Comparison of ENCODE assay signal across 8 mouse cellular contexts in the genomic region with DNA sequence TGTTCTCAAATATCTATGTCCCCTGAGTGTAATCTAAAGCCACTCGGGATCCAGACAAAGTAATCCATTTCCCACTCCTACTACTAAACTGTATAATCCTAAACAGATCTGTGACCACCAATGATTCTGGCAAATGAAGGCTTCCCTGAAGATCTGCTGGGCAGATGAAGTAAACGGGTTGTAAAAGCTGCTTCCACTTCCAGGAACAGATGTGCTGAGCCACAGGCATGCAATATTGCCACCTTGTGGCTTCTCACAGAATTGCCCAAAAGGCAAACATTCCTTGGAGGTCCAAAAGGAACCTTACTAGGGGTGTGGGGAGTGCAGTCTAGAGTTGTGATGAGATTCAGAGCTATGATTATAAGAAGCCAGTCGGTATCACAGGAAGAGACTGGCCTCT. TPM values are rescaled to one million over a fixed set of nuclear protein-coding genes. Genes with fewer than 3 reads are reported as not detected.
DNase-seq lines count a peak whose midpoint lies in the region; ATAC-seq and TF ChIP-seq lines count a peak whose summit lies in the region.

No protein-coding gene starts in this region.

- no peak for ATAC-seq in intestine, postnatal 0 days
- ATAC-seq in liver, embryonic 13.5 days (ENCODE audit: low read depth), result no peak
- peak; percentile 38; the same call in 1 of the 2 replicates for ATAC-seq in neural tube, embryonic 15.5 days (ENCODE audit: low FRiP score)

- no peak overlapping the region for H3K9ac ChIP-seq in intestine, postnatal 0 days (ENCODE audit: low read depth, low read length)
- H3K9ac ChIP-seq in liver, embryonic 13.5 days, result no peak overlapping the region
- H3K9ac ChIP-seq in neural tube, embryonic 15.5 days (replicated peaks), result no peak overlapping the region

- H3K4me3 ChIP-seq in intestine, postnatal 0 days (ENCODE audit: low read depth, low read length), result no peak overlapping the region
- H3K4me3 ChIP-seq in liver, embryonic 13.5 days (replicated peaks), result no peak overlapping the region
- H3K4me3 ChIP-seq in neural tube, embryonic 15.5 days (replicated peaks), result no peak overlapping the region

- H3K27ac ChIP-seq in intestine, postnatal 0 days (ENCODE audit: low read depth, low read length), result no peak overlapping the region
- H3K27ac ChIP-seq in liver, embryonic 13.5 days, result no peak overlapping the region
- H3K27ac ChIP-seq in neural tube, embryonic 15.5 days (replicated peaks), result no peak overlapping the region

- peak; percentile 80 for DNase-seq in A20 (ENCODE audit: low read depth, low spot score)
- peak; percentile 69 for DNase-seq in MEL-GATA-1-ER (ENCODE audit: extremely low read depth, low read depth)
- peak; percentile 59 to 64 for DNase-seq in cerebellum, adult 18-20 months
- peak; percentile 82 for DNase-seq in forelimb bud, embryonic 11.5 days (ENCODE audit: low read depth, low spot score)
- DNase-seq in liver, embryonic 13.5 days, result peak; percentile 29
- peak; percentile 29 to 45 for DNase-seq in thymus, adult 18-20 months

- WGBS in intestine, postnatal 0 days, result 16% methylated on average over 3 of the region's 3 CpGs
- 17% methylated on average over 3 of the region's 3 CpGs for WGBS in liver, embryonic 13.5 days (ENCODE audit: insufficient replicate concordance)
- 15% methylated on average over 3 of the region's 3 CpGs for WGBS in neural tube, embryonic 15.5 days

- H3K4me2 ChIP-seq in intestine, postnatal 0 days (replicated peaks; ENCODE audit: low read depth), result no peak overlapping the region
- no peak overlapping the region for H3K4me2 ChIP-seq in liver, embryonic 13.5 days
- no peak overlapping the region for H3K4me2 ChIP-seq in neural tube, embryonic 15.5 days

- H3K4me1 ChIP-seq in intestine, postnatal 0 days (replicated peaks; ENCODE audit: control insufficient read depth, insufficient read depth, low read length), result no peaks in the 10 kb centered on the region
- no peaks in the 10 kb centered on the region for H3K4me1 ChIP-seq in liver, embryonic 13.5 days (replicated peaks)
- H3K4me1 ChIP-seq in neural tube, embryonic 15.5 days, result no peaks in the 10 kb centered on the region

- peak; percentile 98 for TF ChIP-seq CTCF in intestine, postnatal 0 days (IDR thresholded peaks at IDR 0.05; ENCODE audit: low read depth)

- H3K9me3 ChIP-seq in intestine, postnatal 0 days (ENCODE audit: control insufficient read depth), result no peaks in the 10 kb centered on the region
- no peaks in the 10 kb centered on the region for H3K9me3 ChIP-seq in liver, embryonic 13.5 days (replicated peaks)
- H3K9me3 ChIP-seq in neural tube, embryonic 15.5 days (replicated peaks), result no peaks in the 10 kb centered on the region

- no peaks in the 10 kb centered on the region for H3K27me3 ChIP-seq in intestine, postnatal 0 days (replicated peaks; ENCODE audit: control insufficient read depth, insufficient read depth, low read length)
- no peaks in the 10 kb centered on the region for H3K27me3 ChIP-seq in liver, embryonic 13.5 days
- peaks cover 3% of the 10 kb centered on the region; the same call in 1 of the 2 replicates for H3K27me3 ChIP-seq in neural tube, embryonic 15.5 days (replicated peaks)

- no peaks in the 10 kb centered on the region for H3K36me3 ChIP-seq in intestine, postnatal 0 days (ENCODE audit: control insufficient read depth, insufficient read depth)
- no peaks in the 10 kb centered on the region for H3K36me3 ChIP-seq in liver, embryonic 13.5 days
- no peaks in the 10 kb centered on the region for H3K36me3 ChIP-seq in neural tube, embryonic 15.5 days

RNA-seq across cellular contexts. Expression of gene Etv3, which starts 26.1 kb away (rescaled TPM):
- polyA plus RNA-seq in intestine, postnatal 0 days (2015; fragmentation: Nextera tagmentation; extraction: Ambion mirVana), result 9.5 and 11.2 TPM in 2 replicates
- 3.5 and 4.0 TPM in 2 replicates for polyA plus RNA-seq in liver, embryonic 13.5 days (2015; fragmentation: Nextera tagmentation; extraction: Ambion mirVana)
- polyA plus RNA-seq in neural tube, embryonic 15.5 days (2015; fragmentation: Nextera tagmentation; extraction: Ambion mirVana), result 9.2 and 10.7 TPM in 2 replicates

Comparison
In these comparisons a context has a peak if more than half of its experiments do, and no peak if none do; other contexts are left out.
1. DNase-seq: peak in every context shown above with its lines; median percentile 82 in forelimb bud, embryonic 11.5 days; 80 in A20; 69 in MEL-GATA-1-ER; 62 in cerebellum, adult 18-20 months; 37 in thymus, adult 18-20 months; 29 in liver, embryonic 13.5 days.